8 mouse cellular contexts compared by ENCODE assay signal in genomic region chr11:79962125-79962876, GRCm38 (mm10). TPM values are rescaled to one million over a fixed set of nuclear protein-coding genes. Genes with fewer than 3 reads are reported as not detected.
A peak's percentile ranks its signal among the peaks of the same experiment; 100 is the strongest.
DNase-seq lines count a peak whose midpoint lies in the region; ATAC-seq and TF ChIP-seq lines count a peak whose summit lies in the region.

Gene Utp6 (minus strand): TSS chr11:79962390.

- 0 out of 2 replicates have a peak, but pooled peaks have one; percentile 27 for TF ChIP-seq EP300 in lung, postnatal 0 days (IDR thresholded peaks at IDR 0.05)

- H3K9me3 ChIP-seq in hindbrain, embryonic 10.5 days, result no peaks in the 10 kb centered on the region
- H3K9me3 ChIP-seq in lung, postnatal 0 days (ENCODE audit: low read length), result no peaks in the 10 kb centered on the region

- peak; percentile 84 for TF ChIP-seq CTCF in lung, postnatal 0 days (IDR thresholded peaks at IDR 0.05)

- ATAC-seq in frontal cortex, adult (ENCODE audit: low TSS enrichment), result peak; percentile 98
- peak; percentile 97 for ATAC-seq in lung, postnatal 0 days

- H3K4me2 ChIP-seq in lung, postnatal 0 days (replicated peaks; ENCODE audit: low read depth, low read length), result peak within 1 kb of the TSS; percentile 84

- H3K9ac ChIP-seq in lung, postnatal 0 days (replicated peaks; ENCODE audit: low read depth), result peak within 1 kb of the TSS; percentile 69

- H3K4me3 ChIP-seq in hindbrain, embryonic 10.5 days, result peak within 1 kb of the TSS; percentile 64
- H3K4me3 ChIP-seq in lung, postnatal 0 days (ENCODE audit: low read depth, low read length), result peak within 1 kb of the TSS; percentile 68

- peak within 1 kb of the TSS; percentile 84 for H3K27ac ChIP-seq in hindbrain, embryonic 10.5 days
- H3K27ac ChIP-seq in lung, postnatal 0 days (ENCODE audit: low read length), result peak within 1 kb of the TSS; percentile 73

- peaks cover 32% of the 10 kb centered on the region for H3K36me3 ChIP-seq in hindbrain, embryonic 10.5 days
- H3K36me3 ChIP-seq in lung, postnatal 0 days (ENCODE audit: insufficient read depth, low read length), result 0 out of 2 replicates have a peak, but pooled peaks cover 2% of the 10 kb centered on the region

- under 1% methylated on average over 46 of the region's 46 CpGs for WGBS in hindbrain, embryonic 10.5 days
- WGBS in lung, postnatal 0 days, result under 1% methylated on average over 46 of the region's 46 CpGs

- H3K27me3 ChIP-seq in hindbrain, embryonic 10.5 days (ENCODE audit: insufficient read depth, poor library complexity, severe bottlenecking), result no peaks in the 10 kb centered on the region
- H3K27me3 ChIP-seq in lung, postnatal 0 days (replicated peaks; ENCODE audit: insufficient read depth, low read length), result no peaks in the 10 kb centered on the region

- DNase-seq in MN1 (ENCODE audit: low spot score), result peak; percentile 97
- peak; percentile 99 for DNase-seq in cerebellum, adult 9-10 months
- DNase-seq in hindbrain, embryonic 10.5 days (ENCODE audit: low spot score), result peak; percentile 100
- DNase-seq in layer of hippocampus, adult 9-11 months, result peak; percentile 97
- DNase-seq in lung, postnatal 0 days (ENCODE audit: low spot score), result peak; percentile 98
- peak; percentile 99 for DNase-seq in ovary, postnatal 14 days (ENCODE audit: low spot score)
- peak; percentile 99 for DNase-seq in thymus, postnatal 14 days

- H3K4me1 ChIP-seq in hindbrain, embryonic 10.5 days (replicated peaks), result peaks cover 9% of the 10 kb centered on the region
- H3K4me1 ChIP-seq in lung, postnatal 0 days (ENCODE audit: insufficient read depth, low read depth, low read length), result no peaks in the 10 kb centered on the region

RNA-seq across cellular contexts. Expression of gene Utp6, which starts in this region (rescaled TPM):
- 44.9 and 62.4 TPM in 2 replicates for polyA plus RNA-seq in hindbrain, embryonic 10.5 days (2016; fragmentation: Nextera tagmentation; extraction: Ambion mirVana)
- polyA plus RNA-seq in lung, postnatal 0 days (2015; fragmentation: Nextera tagmentation; extraction: Ambion mirVana), result 14.9 and 21.5 TPM in 2 replicates

Comparison
In these comparisons a context has a peak if more than half of its experiments do, and no peak if none do; other contexts are left out.
1. Peak in every context shown above with its lines: DNase-seq, ATAC-seq, H3K4me3 ChIP-seq and H3K27ac ChIP-seq.